Mouse (Mus musculus): ENCODE data around the gene Tsen54.

DNA sequence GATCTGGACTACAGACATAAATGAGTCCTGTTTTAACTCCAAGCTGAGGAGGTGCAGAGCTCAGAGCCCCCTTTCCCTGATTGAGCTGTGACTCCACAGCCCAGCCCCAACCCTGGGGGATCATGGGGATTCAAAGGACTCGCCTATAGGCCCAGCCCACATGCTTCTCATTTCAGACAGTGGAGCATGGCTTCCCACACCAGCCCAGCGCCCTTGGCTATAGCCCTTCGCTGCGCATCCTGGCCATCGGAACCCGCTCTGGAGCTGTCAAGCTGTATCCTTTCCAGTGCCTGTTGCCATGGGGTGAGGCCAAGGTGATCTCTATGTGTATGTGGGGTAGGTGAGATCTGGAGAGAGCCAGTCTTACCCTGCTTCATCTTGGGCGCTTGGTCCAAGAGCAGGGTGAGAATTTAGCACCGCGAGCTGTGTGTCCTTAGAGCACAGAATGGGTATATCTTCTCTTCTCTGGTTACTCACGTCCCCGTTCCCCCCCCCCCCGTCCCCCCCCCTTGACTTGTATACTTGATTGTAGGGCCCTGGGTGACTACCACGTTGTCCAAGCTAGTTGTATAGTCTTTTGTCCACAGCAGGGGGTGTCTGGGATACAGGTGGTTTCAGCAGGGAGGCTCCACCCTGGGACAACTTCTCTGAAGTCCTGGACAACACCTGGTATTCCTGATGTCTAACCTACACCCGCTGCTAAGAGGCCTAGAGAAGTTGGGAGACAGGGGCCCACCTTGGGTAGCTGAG lies 28.8 kb downstream of the Tsen54 start:
- TF ChIP-seq CTCF (IDR thresholded peaks at IDR 0.05; ENCODE audit: borderline replicate concordance, insufficient read depth, low read length) (no peak), POLR2A (IDR thresholded peaks at IDR 0.05; ENCODE audit: low read depth, low read length) (no peak)

All from embryonic fibroblast, embryonic 13.5 days (primary cell).